Mouse (Mus musculus) frontal cortex, adult 2 months (tissue): ENCODE results near the gene Sys1. TPM values are rescaled to one million over a fixed set of nuclear protein-coding genes. Genes with fewer than 3 reads are reported as not detected.

Experiments used
- DNase-seq, 2 experiments: peaks; one replicate each; pipeline ENCODE4 v3.0.0; 2022; ENCODE audit warnings: low spot score in 1 of 2; ENCODE audit errors: extremely low spot score in 1 of 2
- polyA plus RNA-seq: library from polyadenylated mRNA; depleted of rRNA; stranded (reverse); fragments of >200 nt; gene quantifications from 2 replicates; pipeline ENCODE4 v1.2.3, GENCODE M21; 2012

Gene Sys1
- polyA plus RNA-seq, 1 experiment, result 59.1 TPM

GRCm38 (mm10) chr2:164433278-164433895, 23.4 kb upstream of the Sys1 start:
- no peak for DNase-seq

GRCm38 (mm10) chr2:164434681-164435080, 22.1 kb upstream of the Sys1 start:
- DNase-seq, result no peak

- DNase-seq, result no peak
Observed at GRCm38 (mm10) chr2:164435216-164436090, 21.3 kb upstream of the Sys1 start.

- peak in 1 of 2 experiments; percentile 37 for DNase-seq
Observed at GRCm38 (mm10) chr2:164436215-164436913, 20.4 kb upstream of the Sys1 start.

GRCm38 (mm10) chr2:164436961-164437360, 19.8 kb upstream of the Sys1 start:
- DNase-seq, result no peak

GRCm38 (mm10) chr2:164437710-164438109, 19.1 kb upstream of the Sys1 start:
- no peak for DNase-seq

- no peak for DNase-seq
Observed at GRCm38 (mm10) chr2:164438257-164438656, 18.5 kb upstream of the Sys1 start.

GRCm38 (mm10) chr2:164439001-164439421, 17.8 kb upstream of the Sys1 start:
- peak in 1 of 2 experiments; percentile 28 for DNase-seq

GRCm38 (mm10) chr2:164440314-164440713, 16.4 kb upstream of the Sys1 start:
- DNase-seq, result no peak

- no peak for DNase-seq
Observed at GRCm38 (mm10) chr2:164441155-164441554, 15.6 kb upstream of the Sys1 start.

- DNase-seq, result no peak
Observed at GRCm38 (mm10) chr2:164441731-164442130, 15.0 kb upstream of the Sys1 start.

- DNase-seq, result no peak
Observed at GRCm38 (mm10) chr2:164442315-164443050, 14.3 kb upstream of the Sys1 start.

GRCm38 (mm10) chr2:164443051-164443437, 13.7 kb upstream of the Sys1 start:
- DNase-seq, result peak in 1 of 2 experiments; percentile 71

- no peak for DNase-seq
Observed at GRCm38 (mm10) chr2:164443460-164444000, 13.2 kb upstream of the Sys1 start, which contains the start of gene Sdc4. Gene Sdc4 (minus strand): TSS chr2:164443887.

GRCm38 (mm10) chr2:164444701-164445100, 12.1 kb upstream of the Sys1 start:
- DNase-seq, result no peak

- DNase-seq, result no peak
Observed at GRCm38 (mm10) chr2:164445399-164446085, 11.2 kb upstream of the Sys1 start.

GRCm38 (mm10) chr2:164446086-164446469, 10.7 kb upstream of the Sys1 start:
- no peak for DNase-seq

- no peak for DNase-seq
Observed at GRCm38 (mm10) chr2:164448140-164448539, 8.6 kb upstream of the Sys1 start.

- DNase-seq, result no peak
Observed at GRCm38 (mm10) chr2:164448921-164449320, 7.8 kb upstream of the Sys1 start.
